Mouse (Mus musculus) lung, embryonic 14.5 days (tissue): ENCODE results near the gene Ccdc155. TPM values are rescaled to one million over a fixed set of nuclear protein-coding genes. Genes with fewer than 3 reads are reported as not detected.

Source experiments
- ATAC-seq: fragments of 200-750 bp; cut with Nextera tagmentation; 2 replicates; pipeline ENCODE4 v1.8.0; 2017; ENCODE audit warnings: mild to moderate bottlenecking, moderate TSS enrichment, moderate library complexity; ENCODE audit not compliant: insufficient read depth
- DNase-seq: peaks from one replicate; pipeline ENCODE4 v3.0.0-alpha.2; 2015
- H3K27ac ChIP-seq: fragments of 300-500 bp; sonication (generic); 2 replicates; pipeline ENCODE4 v1.5.1; 2014; ENCODE audit warnings: low read depth, mild to moderate bottlenecking, moderate library complexity
- H3K27me3 ChIP-seq: fragments of 300-500 bp; sonication (generic); 2 replicates; pipeline ENCODE4 v1.6.1; 2014; ENCODE audit warnings: low read length, control low read depth; ENCODE audit not compliant: insufficient read depth
- H3K36me3 ChIP-seq: fragments of 300-500 bp; sonication (generic); 2 replicates; pipeline ENCODE4 v1.6.1; 2014; ENCODE audit warnings: control low read depth; ENCODE audit not compliant: insufficient read depth
- H3K4me1 ChIP-seq: fragments of 300-500 bp; sonication (generic); 2 replicates; pipeline ENCODE4 v1.6.1; 2014; ENCODE audit warnings: antibody characterized with exemption, control low read depth; ENCODE audit not compliant: insufficient read depth
- H3K4me2 ChIP-seq: fragments of 300-500 bp; sonication (generic); 2 replicates; pipeline ENCODE4 v1.6.1; 2014; ENCODE audit warnings: mild to moderate bottlenecking
- H3K4me3 ChIP-seq: fragments of 300-500 bp; sonication (generic); 2 replicates; pipeline ENCODE4 v1.5.1; 2014; ENCODE audit warnings: low read depth, low read length
- H3K9ac ChIP-seq: fragments of 300-500 bp; sonication (generic); 2 replicates; pipeline ENCODE4 v1.6.1; 2014
- H3K9me3 ChIP-seq: fragments of 300-500 bp; sonication (generic); 2 replicates; pipeline ENCODE4 v1.6.1; 2016; ENCODE audit warnings: low read depth, low read length, control low read depth
- CTCF ChIP-seq: IDR thresholded peaks from 2 replicates; pipeline ENCODE4 v1.5.1; 2016; ENCODE audit warnings: antibody characterized with exemption, low read depth
- WGBS: fragments of 180-500 bp; shearing (Covaris S2); extraction: QIAGEN DNeasy Blood & Tissue Kit; methylation state at CpG from one replicate; pipeline ENCODE4 v1.1.7; 2014; 5-methylcytosine and 5-hydroxymethylcytosine counted together
- polyA plus RNA-seq: library from polyadenylated mRNA; unstranded; fragments of >200 nt; fragmentation: Nextera tagmentation; extraction: Ambion mirVana; gene quantifications from 2 replicates; pipeline ENCODE4 v1.2.1, GENCODE M21; 2014

The Ccdc155 gene
- polyA plus RNA-seq, 1 experiment from 2014 or later = 0.38 TPM

- Histone ChIP-seq H3K9me3 (no peaks in the 10 kb centered on the region), H3K27ac (no peak overlapping the region), H3K4me3 (peak overlapping the region; percentile 36), H3K27me3 (peaks cover 46% of the 10 kb centered on the region), H3K4me1 (peaks cover 4% of the 10 kb centered on the region; the same call in 1 of the 2 replicates), H3K9ac (peak overlapping the region; percentile 45), H3K4me2 (peak overlapping the region; percentile 72), H3K36me3 (peaks cover 27% of the 10 kb centered on the region; the same call in 1 of the 2 replicates)
- 4% methylated on average over 35 of the region's 35 CpGs for WGBS
- TF ChIP-seq CTCF = peak; percentile 85
- ATAC-seq = peak; percentile 91
- DNase-seq = peak; percentile 96
Measured at GRCm38 (mm10) chr7:45161612-45162473, 42.8 kb downstream of the Ccdc155 start.

GRCm38 (mm10) chr7:45160866-45161265 lies 43.8 kb downstream of the Ccdc155 start:
- Histone ChIP-seq H3K27me3 (peaks cover 36% of the 10 kb centered on the region), H3K27ac (no peak overlapping the region), H3K9me3 (no peaks in the 10 kb centered on the region), H3K4me3 (no peak overlapping the region), H3K36me3 (peaks cover 33% of the 10 kb centered on the region; the same call in 1 of the 2 replicates), H3K4me2 (no peak overlapping the region), H3K4me1 (peaks cover 4% of the 10 kb centered on the region; the same call in 1 of the 2 replicates), H3K9ac (no peak overlapping the region)
- ATAC-seq = no peak
- no peak for DNase-seq
- TF ChIP-seq CTCF = no peak
- 80% methylated on average over 3 of the region's 3 CpGs for WGBS

DNA sequence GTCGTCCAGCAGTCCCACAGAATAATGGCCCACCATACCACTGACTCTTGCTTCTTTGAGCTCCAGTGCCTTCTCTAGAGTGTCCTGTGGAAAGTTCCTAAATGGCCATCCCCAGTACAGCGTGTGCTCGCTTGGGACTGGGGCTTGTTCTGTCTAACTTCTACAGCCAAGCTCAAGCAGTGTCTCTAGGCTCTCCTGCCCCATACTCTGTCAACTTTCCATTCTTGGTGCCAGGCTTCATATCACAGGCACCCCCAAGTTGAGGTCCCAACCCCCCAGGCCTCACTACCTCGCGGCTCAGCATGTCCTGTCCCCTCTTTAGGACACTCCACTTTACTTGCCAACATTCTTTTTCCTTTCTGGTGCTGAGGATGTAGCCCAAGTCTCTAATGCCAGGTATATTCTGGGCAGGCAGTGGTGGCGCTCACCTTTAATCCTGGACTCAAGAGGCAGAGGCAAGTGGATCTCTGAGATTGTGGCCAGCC lies 44.3 kb downstream of the Ccdc155 start:
- Histone ChIP-seq H3K4me1 (peaks cover 4% of the 10 kb centered on the region; the same call in 1 of the 2 replicates), H3K27me3 (peaks cover 31% of the 10 kb centered on the region), H3K4me3 (no peak overlapping the region), H3K36me3 (peaks cover 35% of the 10 kb centered on the region; the same call in 1 of the 2 replicates), H3K9me3 (no peaks in the 10 kb centered on the region), H3K4me2 (no peak overlapping the region), H3K9ac (no peak overlapping the region), H3K27ac (no peak overlapping the region)
- ATAC-seq (no peak), DNase-seq (no peak)
- 92% methylated on average over 6 of the region's 6 CpGs for WGBS
- TF ChIP-seq CTCF = no peak

DNA sequence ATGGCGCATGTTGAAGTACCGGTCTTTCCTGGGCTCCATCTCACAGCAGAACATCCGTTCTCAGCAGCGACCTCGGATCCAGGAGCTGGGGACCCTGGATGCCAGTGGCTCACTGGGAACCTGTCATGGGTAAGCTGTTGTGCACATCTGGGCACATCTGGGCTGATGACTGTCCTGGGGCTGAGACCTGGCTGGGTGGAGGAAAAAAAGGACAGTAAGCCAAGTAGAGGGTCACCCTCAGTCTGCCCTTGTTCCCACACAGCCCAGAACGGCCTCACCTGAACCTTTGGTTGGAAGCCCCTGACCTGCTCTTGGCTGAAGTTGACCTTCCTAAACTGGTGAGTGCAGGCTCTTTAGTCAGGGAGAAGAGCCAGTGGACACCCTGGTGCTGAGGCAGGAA lies 45.7 kb downstream of the Ccdc155 start:
- H3K9me3 ChIP-seq = no peaks in the 10 kb centered on the region
- H3K4me1 ChIP-seq = peaks cover 4% of the 10 kb centered on the region; the same call in 1 of the 2 replicates
- H3K4me3 ChIP-seq = no peak overlapping the region
- ATAC-seq (no peak), DNase-seq (no peak)
- no peak overlapping the region for H3K4me2 ChIP-seq
- H3K27ac ChIP-seq = no peak overlapping the region
- WGBS = 91% methylated on average over 6 of the region's 6 CpGs
- no peak overlapping the region for H3K9ac ChIP-seq
- H3K36me3 ChIP-seq = peaks cover 35% of the 10 kb centered on the region; the same call in 1 of the 2 replicates
- peaks cover 17% of the 10 kb centered on the region for H3K27me3 ChIP-seq
- no peak for TF ChIP-seq CTCF

DNA sequence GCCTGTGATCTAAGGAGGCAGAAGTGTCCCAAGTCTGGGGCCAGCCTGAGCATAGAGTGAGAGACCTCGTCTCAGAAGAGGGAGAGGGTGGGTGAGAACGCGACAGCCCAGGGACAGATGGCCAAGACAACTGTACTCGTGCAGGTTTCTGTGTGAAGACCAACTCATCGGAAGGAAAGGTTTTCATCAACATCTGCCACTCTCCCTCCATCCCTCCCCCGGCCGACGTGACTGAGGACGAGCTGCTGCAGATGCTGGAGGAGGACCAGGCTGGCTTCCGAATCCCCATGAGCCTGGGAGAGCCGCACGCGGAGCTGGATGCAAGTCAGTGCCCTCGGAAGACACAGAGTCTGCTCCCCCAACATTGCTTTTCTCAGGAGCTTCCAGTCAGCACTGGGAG lies 47.2 kb downstream of the Ccdc155 start:
- Histone ChIP-seq H3K9me3 (no peaks in the 10 kb centered on the region), H3K4me3 (no peak overlapping the region), H3K27ac (no peak overlapping the region), H3K4me2 (no peak overlapping the region), H3K36me3 (peaks cover 35% of the 10 kb centered on the region; the same call in 1 of the 2 replicates), H3K9ac (no peak overlapping the region), H3K4me1 (peaks cover 2% of the 10 kb centered on the region; the same call in 1 of the 2 replicates), H3K27me3 (peaks cover 2% of the 10 kb centered on the region)
- ATAC-seq (no peak), DNase-seq (no peak)
- TF ChIP-seq CTCF = no peak
- WGBS = 83% methylated on average over 14 of the region's 14 CpGs

DNA sequence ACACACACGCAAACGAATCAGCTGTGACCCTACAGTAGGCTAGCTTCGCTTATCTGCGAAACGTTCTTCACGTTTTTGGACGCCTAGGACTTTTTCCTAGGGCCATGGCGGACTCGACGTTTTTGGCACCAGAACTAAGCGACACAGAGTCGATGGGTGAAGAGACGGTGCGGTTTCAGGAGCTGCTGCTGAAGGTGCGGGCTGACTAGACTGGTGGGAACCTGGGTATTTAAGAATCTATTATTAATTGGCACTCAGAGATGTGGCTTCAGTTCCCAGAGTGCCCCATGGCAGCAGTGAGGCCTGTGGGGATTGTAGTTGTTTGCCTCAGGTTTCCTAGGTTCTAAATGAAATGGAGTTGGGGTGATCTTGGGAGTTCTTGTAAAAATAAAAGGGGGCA lies 48.5 kb downstream of the Ccdc155 start:
- TF ChIP-seq CTCF = no peak
- no peaks in the 10 kb centered on the region for H3K27me3 ChIP-seq
- no peak overlapping the region for H3K27ac ChIP-seq
- no peak overlapping the region for H3K4me2 ChIP-seq
- H3K36me3 ChIP-seq = peaks cover 35% of the 10 kb centered on the region; the same call in 1 of the 2 replicates
- 87% methylated on average over 15 of the region's 15 CpGs for WGBS
- H3K9me3 ChIP-seq = no peaks in the 10 kb centered on the region
- no peak overlapping the region for H3K4me3 ChIP-seq
- no peak overlapping the region for H3K9ac ChIP-seq
- DNase-seq (no peak), ATAC-seq (no peak)
- 0 out of 2 replicates have a peak, but pooled peaks cover 7% of the 10 kb centered on the region for H3K4me1 ChIP-seq

DNA sequence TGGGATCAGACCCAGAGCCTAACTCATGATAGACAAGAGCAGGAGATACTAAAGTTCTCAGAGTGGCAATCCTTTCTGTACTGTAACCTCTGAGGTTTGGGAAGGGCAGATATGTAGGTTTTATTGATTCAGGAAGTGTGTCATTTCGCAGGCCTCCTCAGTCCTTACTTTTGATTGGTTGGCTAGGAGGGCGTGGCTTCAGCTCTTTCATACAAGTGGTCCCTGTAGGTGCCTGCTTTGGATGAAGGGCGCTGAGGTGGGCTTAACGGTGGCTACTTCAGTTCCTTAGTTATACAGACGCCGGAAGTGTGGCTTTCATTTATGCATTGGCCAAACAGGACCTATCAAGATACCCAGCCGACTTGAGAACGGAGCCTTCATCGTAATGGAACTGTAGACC lies 49.1 kb downstream of the Ccdc155 start:
- Histone ChIP-seq H3K9ac (no peak overlapping the region), H3K36me3 (peaks cover 34% of the 10 kb centered on the region; the same call in 1 of the 2 replicates), H3K27ac (0 out of 2 replicates have a peak overlapping the region, but pooled peaks have one; percentile 10), H3K4me1 (peaks cover 11% of the 10 kb centered on the region), H3K9me3 (no peaks in the 10 kb centered on the region), H3K4me2 (peak overlapping the region; percentile 85), H3K27me3 (no peaks in the 10 kb centered on the region), H3K4me3 (no peak overlapping the region)
- 80% methylated on average over 9 of the region's 9 CpGs for WGBS
- ATAC-seq = no peak
- no peak for DNase-seq
- TF ChIP-seq CTCF = no peak
